Mouse (Mus musculus) midbrain, embryonic 12.5 days (tissue): ENCODE results near the gene Ntm. TPM values are rescaled to one million over a fixed set of nuclear protein-coding genes. Genes with fewer than 3 reads are reported as not detected.

ENCODE experiments used
- ATAC-seq: fragments of 200-750 bp; cut with Nextera tagmentation; 2 replicates; pipeline ENCODE4 v1.8.0; 2017; ENCODE audit warnings: low read depth, moderate TSS enrichment, moderate library complexity; ENCODE audit not compliant: low FRiP score
- H3K27ac ChIP-seq: fragments of 300-500 bp; sonication (generic); replicated peaks from 2 replicates; pipeline ENCODE4 v1.5.1; 2016; ENCODE audit warnings: mild to moderate bottlenecking
- H3K27me3 ChIP-seq: fragments of 300-500 bp; sonication (generic); 2 replicates; pipeline ENCODE4 v1.6.1; 2016; ENCODE audit warnings: mild to moderate bottlenecking
- H3K36me3 ChIP-seq: fragments of 300-500 bp; sonication (generic); 2 replicates; pipeline ENCODE4 v1.6.1; 2016
- H3K4me1 ChIP-seq: fragments of 300-500 bp; sonication (generic); 2 replicates; pipeline ENCODE4 v1.6.1; 2016
- H3K4me2 ChIP-seq: fragments of 300-500 bp; sonication (generic); replicated peaks from 2 replicates; pipeline ENCODE4 v1.6.1; 2016; ENCODE audit warnings: mild to moderate bottlenecking, moderate library complexity
- H3K4me3 ChIP-seq: fragments of 300-500 bp; sonication (generic); 2 replicates; pipeline ENCODE4 v1.5.1; 2016; ENCODE audit warnings: mild to moderate bottlenecking
- H3K9ac ChIP-seq: fragments of 300-500 bp; sonication (generic); replicated peaks from 2 replicates; pipeline ENCODE4 v1.6.1; 2016; ENCODE audit warnings: mild to moderate bottlenecking, moderate library complexity
- H3K9me3 ChIP-seq: fragments of 300-500 bp; sonication (generic); 2 replicates; pipeline ENCODE4 v1.6.1; 2016; ENCODE audit warnings: mild to moderate bottlenecking
- WGBS: fragments of 180-500 bp; shearing (Covaris S2); methylation state at CpG from one replicate; pipeline ENCODE4 v1.1.7; 2016; 5-methylcytosine and 5-hydroxymethylcytosine counted together
- polyA plus RNA-seq: library from polyadenylated mRNA; unstranded; fragments of >200 nt; fragmentation: Nextera tagmentation; extraction: Ambion mirVana; gene quantifications from 2 replicates; pipeline ENCODE4 v1.2.1, GENCODE M21; 2016

Gene Ntm
- polyA plus RNA-seq, 1 experiment from 2014 or later, result 39.0 TPM

DNA sequence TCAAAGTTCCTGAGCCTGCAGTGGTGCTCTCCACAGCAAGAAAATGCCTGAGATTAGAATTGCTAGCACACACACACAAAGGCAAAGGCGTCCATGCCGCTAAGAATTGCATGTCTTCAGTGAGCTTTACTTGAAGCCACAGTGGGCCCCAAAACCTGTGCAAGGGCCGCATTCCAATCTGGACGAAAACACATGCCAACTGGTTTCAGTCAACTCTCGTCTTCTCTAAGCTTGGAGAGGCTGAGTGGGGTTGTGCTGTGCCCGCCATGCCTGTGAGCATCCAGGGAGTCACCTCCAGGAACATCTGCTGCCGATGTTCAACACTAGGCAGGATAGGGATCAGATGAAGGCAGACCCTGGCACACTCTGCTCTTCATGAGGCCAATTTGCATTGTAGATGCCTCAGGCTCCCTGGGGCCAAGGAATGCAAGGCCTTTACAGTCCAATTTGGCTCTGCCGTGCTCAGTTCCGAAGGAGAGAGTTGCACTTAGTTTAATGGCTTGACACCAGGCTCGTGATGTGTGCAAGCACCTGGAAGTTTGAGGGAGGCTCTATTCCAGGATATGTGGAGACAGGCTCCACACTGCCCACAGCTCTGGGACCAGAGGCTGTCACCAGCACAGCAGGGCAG is 739.9 kb downstream of the Ntm start:
- Histone ChIP-seq H3K27me3 (peaks cover 10% of the 10 kb centered on the region; the same call in 1 of the 2 replicates), H3K4me3 (no peak overlapping the region), H3K4me2 (no peak overlapping the region), H3K9me3 (no peaks in the 10 kb centered on the region), H3K27ac (no peak overlapping the region), H3K4me1 (peaks cover 16% of the 10 kb centered on the region), H3K36me3 (no peaks in the 10 kb centered on the region), H3K9ac (no peak overlapping the region)
- 50% methylated on average over 10 of the region's 10 CpGs for WGBS
- ATAC-seq, result no peak

DNA sequence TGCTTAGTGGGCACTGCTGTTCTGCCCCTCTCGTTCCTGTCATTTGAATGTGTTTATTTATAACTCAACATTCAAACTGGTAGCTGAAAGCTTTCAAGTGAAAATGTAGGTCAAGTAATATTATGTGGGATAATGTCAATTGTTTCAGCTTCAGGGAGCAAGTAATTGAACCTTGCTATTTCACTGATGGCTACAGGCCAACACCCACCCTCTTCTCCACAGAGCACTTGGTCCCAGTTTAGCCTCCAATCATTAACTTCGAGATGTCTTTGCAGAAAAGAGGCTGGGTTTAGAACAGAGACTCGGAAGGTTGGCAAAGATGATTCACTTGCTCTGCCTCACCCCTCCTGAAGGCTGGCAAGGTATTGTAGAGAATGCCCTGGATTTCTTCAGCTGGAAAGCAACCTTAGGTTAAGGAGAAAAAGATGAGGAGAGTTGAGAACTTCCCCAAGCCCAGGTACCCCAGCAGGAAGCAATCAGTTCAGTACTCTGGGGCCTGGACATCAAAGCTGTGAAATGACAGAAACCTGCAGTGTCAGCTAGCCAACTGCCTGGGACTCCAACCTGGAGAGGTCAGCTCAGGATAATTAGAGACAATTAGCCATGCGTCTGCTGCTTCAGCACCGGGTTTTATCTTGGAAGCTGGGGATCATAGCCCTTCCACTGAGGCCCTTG is 741.9 kb downstream of the Ntm start:
- ATAC-seq, result no peak
- 36% methylated on average over 5 of the region's 5 CpGs for WGBS

DNA sequence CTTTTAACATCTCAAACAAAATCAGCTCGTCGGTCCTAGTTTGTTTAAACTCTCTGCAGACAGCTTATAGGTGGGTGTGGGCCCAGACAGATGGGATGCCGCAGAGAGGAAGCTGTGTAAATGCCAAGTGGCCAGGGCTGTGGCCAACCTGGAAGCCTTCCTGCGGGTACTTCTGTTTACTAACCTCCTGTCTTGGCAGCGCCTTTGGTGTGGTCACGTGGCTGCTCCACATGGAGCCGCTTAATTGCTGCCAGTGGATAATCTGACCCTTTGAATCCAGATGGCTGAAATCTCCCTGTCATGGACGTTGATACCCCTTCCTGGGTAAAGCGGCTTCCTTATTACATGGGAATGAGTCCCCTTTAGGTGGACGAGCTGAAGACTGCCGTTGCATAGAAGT is 742.4 kb downstream of the Ntm start:
- peaks cover 13% of the 10 kb centered on the region; the same call in 1 of the 2 replicates for H3K27me3 ChIP-seq
- H3K9me3 ChIP-seq, result no peaks in the 10 kb centered on the region
- peaks cover 24% of the 10 kb centered on the region for H3K4me1 ChIP-seq
- no peak overlapping the region for H3K4me3 ChIP-seq
- H3K27ac ChIP-seq, result no peak overlapping the region
- 46% methylated on average over 11 of the region's 11 CpGs for WGBS
- no peak for ATAC-seq
- H3K4me2 ChIP-seq, result no peak overlapping the region
- no peaks in the 10 kb centered on the region for H3K36me3 ChIP-seq
- no peak overlapping the region for H3K9ac ChIP-seq

More for the DNA sequence above, 741.9 kb downstream of the Ntm start:
- H3K4me3 ChIP-seq, result no peak overlapping the region
- no peak overlapping the region for H3K4me2 ChIP-seq
- no peaks in the 10 kb centered on the region for H3K36me3 ChIP-seq
- H3K9ac ChIP-seq, result no peak overlapping the region
- H3K9me3 ChIP-seq, result no peaks in the 10 kb centered on the region
- peaks cover 13% of the 10 kb centered on the region; the same call in 1 of the 2 replicates for H3K27me3 ChIP-seq
- peaks cover 24% of the 10 kb centered on the region for H3K4me1 ChIP-seq
- no peak overlapping the region for H3K27ac ChIP-seq

DNA sequence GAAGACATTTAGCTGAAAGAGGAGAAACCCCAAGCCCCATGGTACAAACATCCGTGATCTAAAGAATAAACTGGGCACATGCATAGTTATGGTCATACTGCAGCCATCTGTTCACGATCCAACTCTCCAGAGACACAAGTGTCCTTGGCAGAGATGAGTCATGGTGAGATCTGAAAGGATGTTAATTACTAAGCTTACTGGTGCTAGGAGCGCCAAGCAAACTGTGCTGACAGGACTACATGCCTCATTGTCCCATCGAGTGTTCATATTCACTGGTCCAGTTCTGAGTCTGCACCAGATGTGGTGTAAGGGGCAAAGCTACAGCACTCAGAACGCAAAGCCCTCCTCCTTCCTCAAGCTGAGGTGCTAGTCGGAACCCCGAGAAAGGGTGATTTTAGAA is 745.0 kb downstream of the Ntm start:
- H3K4me1 ChIP-seq, result peaks cover 20% of the 10 kb centered on the region
- H3K9me3 ChIP-seq, result no peaks in the 10 kb centered on the region
- no peak for ATAC-seq
- WGBS, result 83% methylated on average over 7 of the region's 7 CpGs
- no peaks in the 10 kb centered on the region for H3K36me3 ChIP-seq
- peaks cover 11% of the 10 kb centered on the region; the same call in 1 of the 2 replicates for H3K27me3 ChIP-seq
- H3K4me2 ChIP-seq, result no peak overlapping the region
- no peak overlapping the region for H3K27ac ChIP-seq
- no peak overlapping the region for H3K4me3 ChIP-seq
- H3K9ac ChIP-seq, result no peak overlapping the region

DNA sequence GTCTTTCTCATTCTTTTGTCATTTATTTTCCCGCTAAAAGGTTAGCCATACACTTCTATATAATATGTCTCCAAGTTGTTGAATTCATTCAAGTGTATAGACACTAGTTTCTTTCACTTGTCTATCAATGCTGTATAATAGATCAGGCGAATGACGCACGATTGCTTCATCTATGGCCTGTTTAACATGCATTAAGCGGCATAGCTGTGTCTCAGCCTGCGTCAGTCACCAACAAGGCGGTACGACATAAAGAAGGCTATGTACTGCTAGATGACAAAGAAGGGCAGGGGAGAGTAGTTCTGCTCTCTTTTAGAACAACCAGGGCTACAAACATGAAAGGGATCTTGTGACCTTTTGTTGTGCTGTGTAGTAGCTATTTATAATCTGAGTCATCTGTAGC is 746.4 kb downstream of the Ntm start:
- Histone ChIP-seq H3K36me3 (no peaks in the 10 kb centered on the region), H3K27me3 (peaks cover 9% of the 10 kb centered on the region; the same call in 1 of the 2 replicates), H3K4me3 (no peak overlapping the region), H3K4me1 (peaks cover 16% of the 10 kb centered on the region), H3K4me2 (no peak overlapping the region), H3K9ac (no peak overlapping the region), H3K9me3 (no peaks in the 10 kb centered on the region), H3K27ac (no peak overlapping the region)
- peak; percentile 68 for ATAC-seq
- WGBS, result 61% methylated on average over 8 of the region's 8 CpGs

DNA sequence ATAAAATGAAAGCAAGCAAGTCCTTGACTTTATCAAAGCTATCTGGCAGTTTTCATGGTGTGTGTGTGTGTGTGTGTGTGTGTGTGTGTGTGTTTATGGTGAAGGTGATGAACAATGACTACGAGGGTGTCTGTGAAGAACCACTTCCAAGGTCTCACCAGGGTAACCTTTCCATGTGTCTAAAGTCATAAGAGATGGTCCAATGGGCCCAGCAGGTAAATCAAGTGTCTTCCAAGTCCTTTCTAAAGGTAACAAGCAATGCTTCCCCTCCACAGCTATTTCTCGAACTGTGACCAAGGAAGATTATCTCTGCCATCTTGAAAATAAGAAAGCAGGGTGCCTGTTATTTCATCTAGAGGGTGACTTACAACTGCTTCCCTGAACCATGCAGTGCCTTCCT is 747.1 kb downstream of the Ntm start:
- no peaks in the 10 kb centered on the region for H3K36me3 ChIP-seq
- H3K4me3 ChIP-seq, result no peak overlapping the region
- 80% methylated on average over 2 of the region's 2 CpGs for WGBS
- peaks cover 16% of the 10 kb centered on the region for H3K4me1 ChIP-seq
- H3K27ac ChIP-seq, result no peak overlapping the region
- H3K9ac ChIP-seq, result no peak overlapping the region
- no peaks in the 10 kb centered on the region for H3K9me3 ChIP-seq
- H3K4me2 ChIP-seq, result no peak overlapping the region
- no peak for ATAC-seq
- peaks cover 9% of the 10 kb centered on the region; the same call in 1 of the 2 replicates for H3K27me3 ChIP-seq

DNA sequence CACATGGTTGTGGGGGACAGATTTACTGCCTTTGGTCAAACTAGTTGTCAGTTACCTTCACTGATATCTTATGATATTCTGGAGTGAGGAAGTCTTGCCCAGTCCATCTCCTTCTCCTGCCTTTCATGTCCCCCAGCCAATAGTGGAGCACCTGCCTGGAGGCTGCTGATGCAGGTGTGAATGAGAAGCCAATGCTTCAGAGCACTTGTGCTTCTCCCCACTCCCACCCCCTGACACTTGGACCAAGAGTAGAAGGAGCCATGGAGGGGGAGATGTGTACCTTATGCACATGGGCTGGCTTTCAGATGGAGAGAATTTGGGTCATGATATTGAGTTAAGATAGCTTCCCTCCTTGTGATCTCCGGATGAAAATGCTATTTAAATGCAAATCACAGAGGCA is 747.7 kb downstream of the Ntm start:
- Histone ChIP-seq H3K4me3 (no peak overlapping the region), H3K27me3 (peaks cover 9% of the 10 kb centered on the region; the same call in 1 of the 2 replicates), H3K4me2 (no peak overlapping the region), H3K9ac (no peak overlapping the region), H3K9me3 (no peaks in the 10 kb centered on the region), H3K36me3 (no peaks in the 10 kb centered on the region), H3K27ac (no peak overlapping the region), H3K4me1 (peaks cover 10% of the 10 kb centered on the region; the same call in 1 of the 2 replicates)
- 64% methylated on average over 1 of the region's 1 CpGs for WGBS
- ATAC-seq, result no peak

DNA sequence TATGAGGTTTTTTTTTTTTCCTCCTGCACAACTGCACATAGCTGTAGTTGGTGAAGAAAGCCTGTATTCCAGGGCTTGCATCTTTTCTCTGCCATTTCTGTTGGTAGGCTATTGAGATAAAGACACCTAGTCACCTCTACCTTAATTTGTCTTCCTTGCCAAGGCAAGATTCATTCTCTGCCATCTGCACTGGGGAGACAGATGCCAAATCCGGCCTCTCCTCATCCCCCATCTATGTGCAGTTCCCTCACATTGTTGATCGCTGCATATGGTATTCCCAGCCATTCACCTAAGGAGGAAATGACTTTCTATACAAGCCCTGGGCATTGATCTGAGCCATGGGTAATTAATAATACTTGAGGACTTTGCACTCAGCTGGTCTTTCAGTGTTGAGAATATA is 753.7 kb downstream of the Ntm start:
- no peaks in the 10 kb centered on the region for H3K36me3 ChIP-seq
- no peaks in the 10 kb centered on the region; the same call in 1 of the 2 replicates for H3K4me1 ChIP-seq
- H3K9me3 ChIP-seq, result no peaks in the 10 kb centered on the region
- no peak for ATAC-seq
- H3K27ac ChIP-seq, result no peak overlapping the region
- no peak overlapping the region for H3K4me2 ChIP-seq
- H3K9ac ChIP-seq, result no peak overlapping the region
- H3K4me3 ChIP-seq, result no peak overlapping the region
- H3K27me3 ChIP-seq, result no peaks in the 10 kb centered on the region
- WGBS, result 92% methylated on average over 2 of the region's 2 CpGs

DNA sequence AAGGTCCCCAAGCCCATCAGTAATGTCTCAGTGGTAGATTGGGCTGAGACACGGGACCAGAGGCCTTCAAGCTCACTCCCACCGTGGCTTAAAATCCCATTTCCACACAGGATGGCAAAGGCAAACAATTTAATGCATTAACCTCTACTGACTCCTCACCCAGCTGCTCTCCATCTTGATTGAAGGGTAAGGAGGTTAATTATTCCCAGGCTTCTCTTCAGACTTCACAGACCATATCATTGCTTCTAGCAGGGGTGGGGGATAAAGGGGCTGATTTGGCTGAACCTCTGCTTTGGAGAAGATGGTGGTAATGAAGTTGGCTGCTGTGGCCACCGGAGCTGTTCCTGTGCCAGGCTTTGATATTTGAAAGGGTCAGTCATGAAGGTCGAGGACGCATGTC is 754.8 kb downstream of the Ntm start:
- Histone ChIP-seq H3K27me3 (no peaks in the 10 kb centered on the region), H3K4me1 (no peaks in the 10 kb centered on the region; the same call in 1 of the 2 replicates), H3K9me3 (no peaks in the 10 kb centered on the region), H3K4me3 (no peak overlapping the region), H3K27ac (no peak overlapping the region), H3K36me3 (no peaks in the 10 kb centered on the region), H3K9ac (no peak overlapping the region), H3K4me2 (no peak overlapping the region)
- WGBS, result 69% methylated on average over 5 of the region's 5 CpGs
- no peak for ATAC-seq

DNA sequence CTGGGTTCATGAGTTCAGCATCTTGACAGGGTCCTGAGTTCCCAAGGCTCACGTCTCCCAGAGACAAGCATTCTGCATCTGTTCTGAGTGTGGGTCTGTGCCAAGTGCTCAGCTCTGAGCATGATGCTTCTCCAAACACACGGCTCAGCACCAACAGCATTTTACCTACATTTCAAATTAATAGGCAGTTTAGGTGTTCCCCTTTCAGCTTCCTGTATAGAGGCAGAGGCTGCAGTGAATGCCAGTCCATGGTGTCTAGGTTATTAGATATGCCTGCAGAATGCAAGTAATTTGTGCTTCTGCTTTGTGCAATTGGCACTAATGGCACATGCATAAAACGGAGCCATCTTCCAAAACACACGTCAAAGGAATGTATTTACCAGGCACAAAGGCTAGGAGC is 757.3 kb downstream of the Ntm start:
- WGBS, result 77% methylated on average over 4 of the region's 4 CpGs
- Histone ChIP-seq H3K4me2 (no peak overlapping the region), H3K4me3 (no peak overlapping the region), H3K9ac (no peak overlapping the region), H3K9me3 (no peaks in the 10 kb centered on the region), H3K4me1 (peaks cover 13% of the 10 kb centered on the region; the same call in 1 of the 2 replicates), H3K27me3 (no peaks in the 10 kb centered on the region), H3K27ac (no peak overlapping the region), H3K36me3 (no peaks in the 10 kb centered on the region)
- no peak for ATAC-seq

DNA sequence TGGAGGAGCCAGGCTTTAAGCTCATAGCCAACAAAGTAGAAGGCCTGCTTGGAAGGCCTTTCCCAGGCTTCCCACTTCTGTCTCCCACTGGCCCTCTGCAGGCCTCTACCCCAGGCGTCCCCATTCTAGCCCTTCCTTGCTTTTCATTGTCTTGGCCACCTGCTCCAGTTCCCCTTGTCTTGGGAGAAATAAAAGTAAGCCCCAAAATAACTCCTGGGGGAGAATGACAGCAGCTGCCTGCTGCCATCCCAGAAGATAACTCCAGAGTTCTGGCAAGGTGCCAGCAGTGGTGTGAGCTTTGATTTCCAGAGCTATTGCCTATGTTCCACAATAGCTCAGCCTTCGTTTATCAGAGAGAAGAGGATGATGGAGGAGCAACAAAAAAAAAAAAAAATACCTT is 760.7 kb downstream of the Ntm start:
- H3K4me2 ChIP-seq, result no peak overlapping the region
- H3K9ac ChIP-seq, result no peak overlapping the region
- no peaks in the 10 kb centered on the region for H3K27me3 ChIP-seq
- peaks cover 13% of the 10 kb centered on the region; the same call in 1 of the 2 replicates for H3K4me1 ChIP-seq
- WGBS, result 51% methylated on average over 2 of the region's 2 CpGs
- H3K4me3 ChIP-seq, result no peak overlapping the region
- no peaks in the 10 kb centered on the region for H3K36me3 ChIP-seq
- no peaks in the 10 kb centered on the region for H3K9me3 ChIP-seq
- no peak overlapping the region for H3K27ac ChIP-seq
- no peak for ATAC-seq

DNA sequence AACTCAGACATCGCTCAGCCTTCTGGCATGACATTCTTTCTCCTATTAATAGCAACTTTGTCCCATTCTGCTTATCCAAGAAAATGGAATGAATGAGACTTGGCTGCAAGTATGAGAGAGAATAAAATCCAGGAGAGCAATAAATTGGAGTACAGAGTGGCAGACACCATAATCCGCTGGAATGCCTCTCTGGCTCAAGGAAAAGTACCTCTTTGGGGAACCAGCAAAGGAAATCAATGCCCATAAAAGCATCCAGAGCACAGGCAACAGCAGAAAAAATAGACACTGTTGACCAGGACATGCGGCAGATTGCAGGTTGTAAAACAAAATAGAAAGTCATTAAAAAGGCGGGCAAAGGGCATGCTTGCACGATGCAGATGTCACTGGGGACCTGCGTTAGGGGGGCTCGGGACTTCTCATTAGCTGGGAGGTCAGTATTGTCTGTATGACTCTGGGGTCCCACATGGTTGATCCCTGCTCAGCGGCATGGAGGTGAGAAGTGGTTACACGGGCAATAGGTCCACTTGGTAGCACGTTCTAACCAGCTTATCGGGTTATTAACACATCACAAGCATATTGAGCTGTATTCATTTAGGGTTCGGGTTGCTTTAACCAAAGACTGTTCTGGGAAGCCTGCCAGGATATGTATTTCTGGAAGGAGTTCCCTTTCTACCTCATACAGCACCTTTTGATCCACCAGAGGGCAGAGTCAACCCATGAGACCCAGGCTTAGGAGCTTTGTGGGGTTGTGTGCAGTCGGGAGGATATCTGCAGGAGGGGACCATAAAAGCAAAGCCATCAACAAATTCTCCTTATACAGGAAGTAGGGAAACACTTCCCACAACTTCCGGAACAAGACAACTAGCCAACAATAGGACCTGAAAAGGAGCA is 761.5 kb downstream of the Ntm start:
- Histone ChIP-seq H3K4me2 (no peak overlapping the region), H3K4me3 (no peak overlapping the region), H3K9ac (no peak overlapping the region), H3K36me3 (no peaks in the 10 kb centered on the region), H3K9me3 (no peaks in the 10 kb centered on the region), H3K27ac (no peak overlapping the region; the same call in 1 of the 2 replicates), H3K4me1 (peaks cover 13% of the 10 kb centered on the region; the same call in 1 of the 2 replicates), H3K27me3 (no peaks in the 10 kb centered on the region)
- WGBS, result 67% methylated on average over 14 of the region's 14 CpGs
- ATAC-seq, result peak; percentile 66
